Mouse (Mus musculus) adrenal gland, postnatal 10 days (tissue): ENCODE measurements around the gene Gng8. TPM values are rescaled to one million over a fixed set of nuclear protein-coding genes. Genes with fewer than 3 reads are reported as not detected.
A peak's percentile ranks its signal among the peaks of the same experiment; 100 is the strongest.

Experiments used
- DNase-seq: peaks from one replicate; pipeline ENCODE4 v3.0.0; 2021; ENCODE audit warnings: mixed read lengths
- long read RNA-seq, 2 experiments: library from polyadenylated mRNA; stranded (forward); transcript quantifications; one replicate each; pipeline ENCODE4 v2.0.0; 2021
- total RNA-seq, 2 experiments: library from RNA; stranded (reverse); gene quantifications; 2 replicates each; pipeline ENCODE4 v1.2.3; 2021

The Gng8 gene
- total RNA-seq: 1 to 10 TPM in 1 of 2 experiments, under 1 TPM in 1; 0.84 to 2.0 TPM
- long read RNA-seq, experiment 1: 0 reads
- long read RNA-seq, experiment 2: 0 reads

- DNase-seq: peak; percentile 89
These were observed at the start of gene Gng8 for GRCm38 (mm10) chr7:16891641-16892351. Gene Gng8 (plus strand): TSS chr7:16891786.

- DNase-seq: peak; percentile 95
These were observed 48.9 kb upstream of the Gng8 start, which contains the start of gene Prkd2 for GRCm38 (mm10) chr7:16842645-16843063. Gene Prkd2 (plus strand): TSS chr7:16842902.

- peak; percentile 40 for DNase-seq
These were observed 48.0 kb upstream of the Gng8 start for GRCm38 (mm10) chr7:16843441-16844171.

GRCm38 (mm10) chr7:16844696-16845071 is 46.9 kb upstream of the Gng8 start:
- no peak for DNase-seq

- DNase-seq: peak; percentile 34
These were observed 46.3 kb upstream of the Gng8 start for GRCm38 (mm10) chr7:16845072-16845819.

- DNase-seq: no peak
These were observed 45.8 kb upstream of the Gng8 start for GRCm38 (mm10) chr7:16845820-16846167.

GRCm38 (mm10) chr7:16846775-16847174 is 44.8 kb upstream of the Gng8 start:
- no peak for DNase-seq

- no peak for DNase-seq
These were observed 44.1 kb upstream of the Gng8 start for GRCm38 (mm10) chr7:16847507-16847906.

GRCm38 (mm10) chr7:16848579-16848978 is 43.0 kb upstream of the Gng8 start:
- DNase-seq: peak; percentile 68

GRCm38 (mm10) chr7:16851636-16852035 is 40.0 kb upstream of the Gng8 start:
- DNase-seq: peak; percentile 59

- no peak for DNase-seq
These were observed 38.2 kb upstream of the Gng8 start for GRCm38 (mm10) chr7:16853302-16853831.

- DNase-seq: peak; percentile 68
These were observed 33.2 kb upstream of the Gng8 start for GRCm38 (mm10) chr7:16858336-16858735.

GRCm38 (mm10) chr7:16859902-16860651 is 31.5 kb upstream of the Gng8 start:
- DNase-seq: peak; percentile 75

GRCm38 (mm10) chr7:16867488-16867887 is 24.1 kb upstream of the Gng8 start:
- no peak for DNase-seq

- peak; percentile 62 for DNase-seq
These were observed 22.1 kb upstream of the Gng8 start for GRCm38 (mm10) chr7:16869497-16869896.

GRCm38 (mm10) chr7:16871600-16871999 is 20.0 kb upstream of the Gng8 start:
- no peak for DNase-seq

GRCm38 (mm10) chr7:16872478-16872877 is 19.1 kb upstream of the Gng8 start:
- no peak for DNase-seq

GRCm38 (mm10) chr7:16873392-16873791 is 18.2 kb upstream of the Gng8 start:
- no peak for DNase-seq

GRCm38 (mm10) chr7:16874190-16874589 is 17.4 kb upstream of the Gng8 start:
- peak; percentile 87 for DNase-seq

GRCm38 (mm10) chr7:16874756-16875309 is 16.8 kb upstream of the Gng8 start:
- DNase-seq: peak; percentile 99

GRCm38 (mm10) chr7:16875310-16875325 is 16.5 kb upstream of the Gng8 start, which contains the start of gene Dact3:
Gene Dact3 (plus strand): TSS chr7:16875317.
- no peak for DNase-seq

- DNase-seq: no peak
These were observed 16.3 kb upstream of the Gng8 start for GRCm38 (mm10) chr7:16875326-16875725.
